Mouse (Mus musculus): ENCODE measurements around the gene Ankrd61. TPM values are rescaled to one million over a fixed set of nuclear protein-coding genes. Genes with fewer than 3 reads are reported as not detected.

Gene Ankrd61
- polyA plus RNA-seq (2012; rRNA removed) = 0.38 TPM in 2 replicates

DNA sequence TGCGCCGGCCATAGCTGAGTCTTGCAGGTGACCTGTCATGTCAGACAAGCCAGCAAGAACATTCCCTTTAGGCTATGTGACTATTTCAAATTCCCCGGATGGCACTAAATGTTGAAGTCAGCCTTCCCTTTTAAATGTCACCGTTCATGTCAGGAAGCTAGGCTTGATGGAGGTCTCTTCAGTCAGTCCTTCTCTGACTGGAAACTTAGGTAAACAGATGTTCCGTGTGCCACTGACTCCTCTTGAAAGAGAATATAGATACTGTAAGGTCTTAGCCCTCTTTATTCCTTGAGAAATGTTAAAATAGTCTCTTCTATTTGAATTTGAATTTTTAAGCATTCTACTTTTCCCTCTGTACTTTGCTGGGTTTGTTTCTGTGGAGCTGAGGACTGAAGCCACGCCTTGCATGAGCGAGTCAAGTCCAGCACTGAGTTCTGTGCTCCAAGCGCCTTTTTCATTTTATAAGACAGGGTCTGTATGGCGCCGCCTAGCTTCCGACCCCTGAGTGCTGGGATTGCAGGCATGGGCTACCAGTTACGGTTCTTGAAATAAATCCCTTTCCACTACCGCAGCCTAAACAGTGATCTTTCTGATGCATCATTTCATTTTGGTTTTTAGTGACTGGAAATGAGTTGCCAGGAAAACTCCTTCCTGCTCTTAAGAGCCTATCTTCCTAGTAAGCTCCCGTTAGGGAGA, at the start of gene Ankrd61:
Gene Ankrd61 (minus strand): TSS at position 51 of the 696 bp plus-strand sequence.
- DNase-seq (ENCODE audit: extremely low spot score in 1 of 2, low spot score in 1 of 2) = no peak

GRCm38 (mm10) chr5:143943231-143944125, 46.0 kb upstream of the Ankrd61 start:
- peak; percentile 89 to 91 for DNase-seq (ENCODE audit: extremely low spot score in 1 of 2, low spot score in 1 of 2)

GRCm38 (mm10) chr5:143941588-143941987, 44.1 kb upstream of the Ankrd61 start:
- peak in 1 of 2 experiments; percentile 15 for DNase-seq (ENCODE audit: extremely low spot score in 1 of 2, low spot score in 1 of 2)

GRCm38 (mm10) chr5:143936156-143936555, 38.7 kb upstream of the Ankrd61 start:
- no peak for DNase-seq (ENCODE audit: extremely low spot score in 1 of 2, low spot score in 1 of 2)

- no peak for DNase-seq (ENCODE audit: extremely low spot score in 1 of 2, low spot score in 1 of 2)
Measured at GRCm38 (mm10) chr5:143933875-143934274, 36.4 kb upstream of the Ankrd61 start.

DNA sequence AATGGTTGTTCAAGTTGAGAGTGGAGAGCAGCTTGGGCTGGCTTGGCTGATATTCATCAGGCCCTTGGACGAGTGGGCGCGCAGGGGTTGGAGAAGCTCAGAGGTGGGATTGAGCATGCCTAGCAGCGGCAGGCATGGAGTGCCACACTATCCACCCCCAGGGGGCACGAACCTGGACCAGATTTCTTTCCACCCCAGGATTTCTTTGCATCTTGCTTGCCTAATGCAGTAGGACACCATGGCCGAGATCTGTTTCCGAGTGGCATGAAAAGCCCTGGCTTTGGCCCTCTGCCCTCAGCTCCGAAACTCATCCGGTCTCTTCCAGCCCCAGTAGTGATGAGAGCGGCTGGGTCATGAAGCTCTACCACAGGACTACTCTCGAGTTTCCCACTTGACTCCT, 35.9 kb upstream of the Ankrd61 start:
- no peak for DNase-seq (ENCODE audit: extremely low spot score in 1 of 2, low spot score in 1 of 2)

GRCm38 (mm10) chr5:143932831-143933230, 35.3 kb upstream of the Ankrd61 start, which contains the start of gene Rsph10b:
Gene Rsph10b, plus strand, starts transcription at chr5:143933035.
- no peak for DNase-seq (ENCODE audit: extremely low spot score in 1 of 2, low spot score in 1 of 2)

- no peak for DNase-seq (ENCODE audit: extremely low spot score in 1 of 2, low spot score in 1 of 2)
Measured at GRCm38 (mm10) chr5:143931863-143932580, 34.5 kb upstream of the Ankrd61 start.

- no peak for DNase-seq (ENCODE audit: extremely low spot score in 1 of 2, low spot score in 1 of 2)
Measured at GRCm38 (mm10) chr5:143930656-143931055, 33.2 kb upstream of the Ankrd61 start.

GRCm38 (mm10) chr5:143929291-143929690, 31.8 kb upstream of the Ankrd61 start:
- DNase-seq (ENCODE audit: extremely low spot score in 1 of 2, low spot score in 1 of 2) = no peak

DNA sequence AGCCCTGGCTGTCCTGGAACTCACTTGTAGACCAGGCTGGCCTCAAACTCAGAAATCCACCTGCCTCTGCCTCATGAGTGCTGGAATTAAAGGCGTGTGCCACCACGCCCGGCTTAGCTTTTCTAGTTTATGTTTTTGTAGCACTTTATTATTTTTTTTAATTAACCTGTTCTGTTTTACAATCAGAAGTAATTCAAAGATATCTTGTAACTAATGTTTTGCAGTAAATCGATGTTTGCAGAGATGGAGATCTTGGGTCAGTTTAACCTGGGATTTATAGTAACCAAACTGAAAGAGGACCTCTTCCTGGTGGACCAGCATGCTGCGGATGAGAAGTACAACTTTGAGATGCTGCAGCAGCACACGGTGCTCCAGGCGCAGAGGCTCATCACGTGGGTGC, 30.4 kb upstream of the Ankrd61 start, which contains the start of gene Gm42421:
Gene Gm42421 (plus strand): TSS at position 301 of the 400 bp plus-strand sequence.
- no peak for DNase-seq (ENCODE audit: extremely low spot score in 1 of 2, low spot score in 1 of 2)

DNA sequence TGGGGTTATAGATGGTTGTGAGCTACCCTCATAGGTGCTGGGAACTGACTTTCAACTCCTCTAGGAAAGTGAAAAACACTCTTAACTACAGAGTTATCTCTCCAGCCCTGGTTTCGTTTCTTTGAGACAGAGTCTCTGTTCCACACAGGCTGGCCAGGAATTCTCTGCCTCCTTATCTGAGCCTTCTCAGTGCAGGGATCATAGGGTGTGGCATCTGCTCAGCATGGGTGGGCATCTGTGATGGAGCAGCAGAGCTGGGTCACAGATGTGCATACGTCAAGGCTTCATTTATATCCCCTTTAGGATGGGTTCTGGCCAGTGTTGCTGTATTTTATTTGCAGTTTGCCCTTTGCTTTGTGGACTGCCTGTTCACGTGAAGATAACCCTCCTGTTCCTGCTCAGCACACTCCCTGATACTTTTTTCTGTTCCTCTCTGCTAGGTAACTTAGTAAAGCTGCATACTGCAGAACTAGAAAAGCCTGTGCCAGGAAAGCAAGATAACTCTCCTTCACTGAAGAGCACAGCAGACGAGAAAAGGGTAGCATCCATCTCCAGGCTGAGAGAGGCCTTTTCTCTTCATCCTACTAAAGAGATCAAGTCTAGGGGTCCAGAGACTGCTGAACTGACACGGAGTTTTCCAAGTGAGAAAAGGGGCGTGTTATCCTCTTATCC, 27.4 kb upstream of the Ankrd61 start:
- no peak for DNase-seq (ENCODE audit: extremely low spot score in 1 of 2, low spot score in 1 of 2)

- DNase-seq (ENCODE audit: extremely low spot score in 1 of 2, low spot score in 1 of 2) = no peak
Measured at GRCm38 (mm10) chr5:143918120-143918519, 20.6 kb upstream of the Ankrd61 start.

- DNase-seq (ENCODE audit: extremely low spot score in 1 of 2, low spot score in 1 of 2) = peak in 1 of 2 experiments; percentile 48
Measured at GRCm38 (mm10) chr5:143917418-143917817, 19.9 kb upstream of the Ankrd61 start.

DNA sequence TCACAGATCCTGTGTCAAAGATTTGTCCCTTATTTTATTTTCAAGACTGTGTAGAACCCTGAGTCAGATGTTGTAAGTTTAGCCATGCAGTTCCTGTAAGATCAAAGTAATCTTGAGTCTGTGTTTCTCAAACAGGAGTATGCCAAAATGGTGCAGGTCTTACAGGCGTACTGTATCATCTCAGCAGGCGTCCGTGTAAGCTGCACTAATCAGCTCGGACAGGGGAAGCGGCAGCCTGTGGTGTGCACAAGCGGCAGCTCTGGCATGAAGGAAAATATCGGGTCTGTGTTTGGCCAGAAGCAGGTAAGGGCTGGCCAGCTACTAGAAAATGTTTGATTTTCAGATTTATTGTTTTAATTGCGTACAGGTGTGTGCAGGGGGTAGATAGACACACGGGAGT, 18.7 kb upstream of the Ankrd61 start:
- DNase-seq (ENCODE audit: extremely low spot score in 1 of 2, low spot score in 1 of 2) = no peak

- DNase-seq (ENCODE audit: extremely low spot score in 1 of 2, low spot score in 1 of 2) = peak; percentile 98 to 99
Measured at GRCm38 (mm10) chr5:143909417-143910400, 12.2 kb upstream of the Ankrd61 start, which contains the start of the genes Aimp2 and Pms2. Gene Aimp2, minus strand, starts transcription at chr5:143909847. Gene Pms2, plus strand, starts transcription at chr5:143909964.

DNA sequence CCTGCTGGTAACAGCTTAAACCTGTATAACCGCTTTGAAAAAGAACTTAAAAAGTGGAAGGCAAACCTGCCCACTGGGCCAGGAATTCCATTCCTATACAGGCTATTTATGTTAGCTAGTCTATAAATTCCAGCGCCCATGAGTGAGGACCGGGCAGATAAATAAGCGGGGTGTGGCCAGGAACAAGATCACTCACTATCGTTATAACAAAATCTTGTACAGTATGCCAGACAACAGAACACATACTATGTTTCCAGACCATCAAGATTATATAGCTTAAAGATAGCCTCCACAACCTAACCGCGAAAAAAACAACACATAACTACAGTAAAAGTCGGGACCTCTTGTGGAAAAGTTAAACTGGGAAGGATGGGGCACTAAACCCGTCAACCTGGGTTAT, 11.4 kb upstream of the Ankrd61 start:
- no peak for DNase-seq (ENCODE audit: extremely low spot score in 1 of 2, low spot score in 1 of 2)

DNA sequence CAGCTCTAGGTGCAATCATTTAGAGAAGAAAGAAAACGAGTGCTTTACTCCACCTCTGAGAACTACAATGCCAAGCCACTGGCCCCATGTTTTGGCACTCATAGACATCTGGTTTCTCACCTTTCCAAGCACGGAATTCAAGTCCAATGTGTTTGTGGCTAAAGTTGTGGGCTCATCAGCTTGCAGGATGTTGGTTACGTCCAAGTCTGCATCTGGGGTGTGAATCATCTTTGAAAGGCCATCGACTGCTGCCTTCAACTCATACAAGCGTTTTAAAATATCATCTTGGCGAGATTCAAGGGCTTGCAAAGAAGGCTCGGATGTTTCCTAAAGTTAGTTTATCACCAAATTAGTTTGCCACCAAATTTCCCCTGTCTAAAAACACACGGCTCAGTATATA, 8.9 kb upstream of the Ankrd61 start:
- peak in 1 of 2 experiments; percentile 20 for DNase-seq (ENCODE audit: extremely low spot score in 1 of 2, low spot score in 1 of 2)

GRCm38 (mm10) chr5:143903813-143904212, 6.3 kb upstream of the Ankrd61 start:
- no peak for DNase-seq (ENCODE audit: extremely low spot score in 1 of 2, low spot score in 1 of 2)
